8 mouse cellular contexts compared by ENCODE assay signal in the genomic region with DNA sequence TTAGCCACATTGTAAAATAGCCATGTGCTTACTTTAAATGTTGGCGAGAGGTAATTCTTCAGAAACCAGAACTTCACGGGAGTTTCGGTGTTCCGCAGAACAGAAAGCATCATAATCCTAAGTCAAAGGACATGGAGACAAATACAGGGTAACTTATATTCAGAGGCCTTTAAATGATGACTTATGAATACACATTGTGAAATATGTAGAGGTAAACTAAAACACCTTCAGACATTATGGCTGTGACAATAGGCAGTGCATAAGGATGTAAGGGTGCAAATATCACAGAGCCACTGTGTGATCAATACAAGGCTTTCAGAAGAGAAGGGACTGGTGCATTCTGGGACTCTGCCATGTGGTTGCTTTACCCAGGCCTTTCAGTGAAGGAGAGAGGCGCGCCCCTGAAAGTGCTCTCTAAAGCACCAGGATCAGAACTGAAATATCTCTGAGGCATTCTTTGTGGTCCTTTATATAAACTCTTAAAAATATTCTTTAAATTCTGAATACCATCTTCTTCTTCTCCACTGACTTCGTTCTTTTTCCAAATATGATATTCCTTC.
DNase-seq lines count a peak whose midpoint lies in the region; ATAC-seq lines count a peak whose summit lies in the region.

No protein-coding gene starts in this region.

- H3K36me3 ChIP-seq in megakaryocyte, embryonic 14.5 days (replicated peaks; ENCODE audit: low read length) = no peaks in the 10 kb centered on the region
- no peaks in the 10 kb centered on the region for H3K36me3 ChIP-seq in forebrain, embryonic 14.5 days (ENCODE audit: control insufficient read depth, insufficient read depth, low read length)
- H3K36me3 ChIP-seq in liver, embryonic 11.5 days (ENCODE audit: control insufficient read depth, insufficient read depth, low read length) = peaks cover 10% of the 10 kb centered on the region; the same call in 1 of the 2 replicates
- H3K36me3 ChIP-seq in stomach, embryonic 14.5 days (ENCODE audit: control insufficient read depth, insufficient read depth, low read length) = no peaks in the 10 kb centered on the region

- no peaks in the 10 kb centered on the region for H3K9me3 ChIP-seq in megakaryocyte, embryonic 14.5 days
- no peaks in the 10 kb centered on the region for H3K9me3 ChIP-seq in forebrain, embryonic 14.5 days (replicated peaks; ENCODE audit: control insufficient read depth, low read length)
- no peaks in the 10 kb centered on the region for H3K9me3 ChIP-seq in liver, embryonic 11.5 days (ENCODE audit: control insufficient read depth, low read length)
- H3K9me3 ChIP-seq in stomach, embryonic 14.5 days (ENCODE audit: control insufficient read depth, low read depth, low read length) = no peaks in the 10 kb centered on the region

- ATAC-seq in megakaryocyte, adult 5-6 weeks (ENCODE audit: poor library complexity, severe bottlenecking) = no peak
- no peak for ATAC-seq in forebrain, embryonic 14.5 days
- ATAC-seq in liver, embryonic 11.5 days (replicated peaks; ENCODE audit: low FRiP score) = no peak
- no peak for ATAC-seq in stomach, embryonic 14.5 days (ENCODE audit: insufficient number of reproducible peaks, insufficient read depth, low FRiP score, low read depth)

- H3K4me3 ChIP-seq in megakaryocyte, embryonic 14.5 days (replicated peaks) = peak overlapping the region; percentile 93
- H3K4me3 ChIP-seq in forebrain, embryonic 14.5 days (ENCODE audit: low read depth, low read length) = peak overlapping the region; percentile 44
- peak overlapping the region; percentile 66 for H3K4me3 ChIP-seq in liver, embryonic 11.5 days (ENCODE audit: low read depth, low read length)
- H3K4me3 ChIP-seq in stomach, embryonic 14.5 days (ENCODE audit: low read depth, low read length) = peak overlapping the region; percentile 45

- WGBS in forebrain, embryonic 14.5 days = 51% methylated on average over 7 of the region's 7 CpGs
- WGBS in liver, embryonic 11.5 days = 52% methylated on average over 7 of the region's 7 CpGs
- WGBS in stomach, embryonic 14.5 days = 46% methylated on average over 7 of the region's 7 CpGs

- H3K27ac ChIP-seq in forebrain, embryonic 14.5 days (ENCODE audit: low read depth, low read length) = peak overlapping the region; percentile 59
- H3K27ac ChIP-seq in liver, embryonic 11.5 days (ENCODE audit: low read depth, low read length) = peak overlapping the region; percentile 35; the same call in 1 of the 2 replicates
- H3K27ac ChIP-seq in stomach, embryonic 14.5 days (ENCODE audit: low read length) = no peak overlapping the region

- H3K27me3 ChIP-seq in megakaryocyte, embryonic 14.5 days (replicated peaks) = peaks cover 5% of the 10 kb centered on the region
- no peaks in the 10 kb centered on the region for H3K27me3 ChIP-seq in forebrain, embryonic 14.5 days (replicated peaks; ENCODE audit: control insufficient read depth, insufficient read depth, low read length)
- no peaks in the 10 kb centered on the region for H3K27me3 ChIP-seq in liver, embryonic 11.5 days (replicated peaks; ENCODE audit: control insufficient read depth, insufficient read depth, low read length)
- no peaks in the 10 kb centered on the region for H3K27me3 ChIP-seq in stomach, embryonic 14.5 days (ENCODE audit: control insufficient read depth, insufficient read depth, low read length)

- no peak for DNase-seq in forebrain, embryonic 14.5 days (ENCODE audit: low spot score)
- DNase-seq in liver, embryonic 11.5 days (ENCODE audit: low spot score) = no peak
- no peak for DNase-seq in adrenal gland, postnatal 10 days
- no peak for DNase-seq in frontal cortex, postnatal 25 days (ENCODE audit: low spot score in 2 of 2)
- DNase-seq in natural killer cell, adult 2 months (ENCODE audit: low spot score in 2 of 2) = no peak

- H3K9ac ChIP-seq in forebrain, embryonic 14.5 days (ENCODE audit: low read length) = peak overlapping the region; percentile 59
- H3K9ac ChIP-seq in liver, embryonic 11.5 days (ENCODE audit: low read depth, low read length) = peak overlapping the region; percentile 52
- H3K9ac ChIP-seq in stomach, embryonic 14.5 days (replicated peaks; ENCODE audit: low read depth, low read length) = no peak overlapping the region

- H3K4me1 ChIP-seq in megakaryocyte, embryonic 14.5 days = peaks cover 18% of the 10 kb centered on the region
- H3K4me1 ChIP-seq in forebrain, embryonic 14.5 days (ENCODE audit: control insufficient read depth, insufficient read depth, low read length) = 0 out of 2 replicates have a peak, but pooled peaks cover 4% of the 10 kb centered on the region
- H3K4me1 ChIP-seq in liver, embryonic 11.5 days (replicated peaks; ENCODE audit: control insufficient read depth, insufficient read depth, low read length) = peaks cover 4% of the 10 kb centered on the region; the same call in 1 of the 2 replicates
- no peaks in the 10 kb centered on the region for H3K4me1 ChIP-seq in stomach, embryonic 14.5 days (ENCODE audit: control insufficient read depth, insufficient read depth, low read length)

- H3K4me2 ChIP-seq in forebrain, embryonic 14.5 days (ENCODE audit: low read length) = peak overlapping the region; percentile 90
- H3K4me2 ChIP-seq in liver, embryonic 11.5 days = peak overlapping the region; percentile 93
- peak overlapping the region; percentile 71 for H3K4me2 ChIP-seq in stomach, embryonic 14.5 days (replicated peaks; ENCODE audit: low read depth, low read length)
